Mouse (Mus musculus) mature B cell (primary cell): Measurements from ENCODE around the gene Trmo.

ENCODE experiments used
- in situ Hi-C: fragments of 300-500 bp; cut with MboI; formaldehyde crosslinking; loops from 2 replicates; pipeline ENCODE4 v1.14.3; 2019

Gene Trmo

DNA sequence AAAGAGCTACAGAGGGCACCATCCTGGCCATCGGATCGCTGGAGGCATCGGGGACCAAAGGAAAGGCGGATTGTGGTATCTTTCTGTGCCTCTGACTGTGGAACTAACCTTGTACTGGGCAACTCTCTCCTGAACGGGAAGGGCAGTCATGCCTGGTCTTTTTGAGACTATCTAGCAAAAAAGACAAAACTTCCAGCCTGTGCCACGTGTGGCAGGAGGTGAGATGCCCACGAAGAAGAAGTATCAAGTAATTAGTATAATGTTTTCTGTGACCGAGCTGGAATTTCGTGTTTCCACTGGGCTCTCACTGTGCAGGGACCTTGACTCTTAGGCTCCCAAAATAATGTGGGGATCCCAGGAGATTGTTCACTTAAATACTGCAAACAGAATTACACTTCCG is 50.2 kb downstream of the Trmo start:
- in situ Hi-C loops: no loop called here

DNA sequence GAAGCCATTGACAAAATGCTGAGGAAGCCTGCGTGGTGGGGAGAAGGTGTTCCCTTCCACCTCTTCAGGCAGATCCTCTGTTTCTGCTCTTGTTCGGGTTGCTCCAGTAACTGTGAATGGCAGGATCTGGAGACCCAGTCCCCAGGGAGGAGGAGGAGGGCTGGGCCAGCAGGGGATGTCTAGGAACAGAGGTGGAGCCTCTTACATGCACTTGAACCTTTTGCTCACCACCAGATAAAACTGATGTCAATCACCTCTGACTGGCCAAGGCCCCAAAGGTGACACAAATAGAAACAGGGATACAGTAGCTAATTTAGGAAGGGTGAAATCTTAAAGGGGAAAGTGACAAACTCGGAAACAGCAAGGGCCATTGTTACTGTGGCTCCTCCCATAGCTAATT is 51.2 kb downstream of the Trmo start:
- in situ Hi-C loops: no loop called here

DNA sequence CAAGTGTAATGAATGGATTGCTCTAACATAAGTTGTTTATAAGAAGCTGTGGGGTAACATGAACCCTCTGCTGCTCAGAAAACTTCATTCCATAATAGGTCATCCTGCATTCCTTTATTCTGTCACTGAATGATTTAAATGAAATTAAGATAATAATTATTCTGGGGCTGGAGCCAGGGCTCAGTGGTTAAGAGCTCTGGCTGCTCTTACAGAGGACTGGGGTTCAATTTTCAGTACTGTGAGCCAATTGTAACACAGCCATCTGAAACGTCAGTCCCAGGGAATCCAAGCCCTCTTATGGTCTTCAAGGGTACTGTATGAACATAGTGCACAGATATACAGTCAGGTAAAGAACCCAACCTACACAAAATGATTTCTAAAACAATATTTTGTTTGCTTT is 53.4 kb downstream of the Trmo start:
- in situ Hi-C loops: no loop called here

DNA sequence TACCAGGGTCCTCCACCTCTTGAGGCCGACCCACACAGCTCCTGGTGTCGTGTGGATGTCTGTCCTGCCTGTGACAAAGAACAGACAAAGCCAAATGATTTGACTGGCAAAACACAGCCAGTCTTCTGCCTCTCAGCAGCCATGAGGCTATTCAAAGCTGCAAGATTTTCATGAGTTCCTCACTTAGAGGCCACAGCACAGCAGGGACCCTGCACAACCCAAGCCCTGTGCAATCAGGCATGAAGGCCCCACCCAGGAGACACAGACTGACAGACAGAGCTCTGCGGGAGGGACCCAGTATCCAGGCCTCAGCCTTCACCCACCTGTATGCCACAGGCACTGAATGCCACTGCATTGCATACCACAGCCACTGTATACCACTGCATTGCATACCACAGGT is 60.3 kb downstream of the Trmo start:
- in situ Hi-C loops: no loop called here
